Mouse (Mus musculus): ENCODE measurements around the gene Rsph3b.
"Not testable (repeated sequence)": the region's sequence is repeated elsewhere in the genome, so short reads cannot be mapped to it uniquely, and the experiment has no call there.

Gene Rsph3b

GRCm38 (mm10) chr17:6958881-6959280 is 10.4 kb upstream of the Rsph3b start:
- DNase-seq (ENCODE audit: low spot score): not testable (repeated sequence)

GRCm38 (mm10) chr17:6948769-6949228 is 317 bp upstream of the Rsph3b start:
- DNase-seq (ENCODE audit: low spot score): not testable (repeated sequence)

- DNase-seq (ENCODE audit: low spot score): not testable (repeated sequence)
Observed at GRCm38 (mm10) chr17:6947637-6947983, 872 bp downstream of the Rsph3b start.

GRCm38 (mm10) chr17:6942560-6942959 is 5.9 kb downstream of the Rsph3b start:
- not testable (repeated sequence) for DNase-seq (ENCODE audit: low spot score)

DNA sequence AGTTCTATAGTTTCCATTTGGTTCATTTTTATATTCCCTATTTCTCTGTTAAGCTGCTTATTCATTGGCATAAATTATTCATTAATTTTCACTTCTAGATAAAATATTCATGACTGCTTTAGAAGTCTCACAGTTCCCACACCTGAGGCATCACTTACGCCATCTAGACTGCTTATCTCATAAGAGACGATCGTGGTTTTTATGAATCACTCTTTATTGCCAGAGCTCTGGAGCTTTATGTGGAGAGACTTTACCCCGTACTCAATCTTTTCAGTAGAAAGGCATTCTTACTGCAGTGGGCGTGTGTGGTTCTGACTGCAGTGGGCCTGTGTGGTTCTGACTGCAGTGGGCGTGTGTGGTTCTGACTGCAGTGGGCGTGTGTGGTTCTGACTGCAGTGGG is 16.9 kb downstream of the Rsph3b start:
- DNase-seq (ENCODE audit: low spot score): not testable (repeated sequence)

GRCm38 (mm10) chr17:6920351-6920894 is 28.1 kb downstream of the Rsph3b start:
- DNase-seq (ENCODE audit: low spot score): not testable (repeated sequence)

GRCm38 (mm10) chr17:6919388-6919787 is 29.1 kb downstream of the Rsph3b start:
- DNase-seq (ENCODE audit: low spot score): not testable (repeated sequence)

- not testable (repeated sequence) for DNase-seq (ENCODE audit: low spot score)
Observed at GRCm38 (mm10) chr17:6915282-6915681, 33.2 kb downstream of the Rsph3b start.

- not testable (repeated sequence) for DNase-seq (ENCODE audit: low spot score)
Observed at GRCm38 (mm10) chr17:6914066-6914465, 34.4 kb downstream of the Rsph3b start.

- not testable (repeated sequence) for DNase-seq (ENCODE audit: low spot score)
Observed at GRCm38 (mm10) chr17:6900361-6900760, 48.1 kb downstream of the Rsph3b start.

- not testable (repeated sequence) for DNase-seq (ENCODE audit: low spot score)
Observed at GRCm38 (mm10) chr17:6897996-6898562, 50.4 kb downstream of the Rsph3b start.

- no peak for DNase-seq (ENCODE audit: low spot score)
Observed at GRCm38 (mm10) chr17:6896756-6897155, 51.7 kb downstream of the Rsph3b start.

DNA sequence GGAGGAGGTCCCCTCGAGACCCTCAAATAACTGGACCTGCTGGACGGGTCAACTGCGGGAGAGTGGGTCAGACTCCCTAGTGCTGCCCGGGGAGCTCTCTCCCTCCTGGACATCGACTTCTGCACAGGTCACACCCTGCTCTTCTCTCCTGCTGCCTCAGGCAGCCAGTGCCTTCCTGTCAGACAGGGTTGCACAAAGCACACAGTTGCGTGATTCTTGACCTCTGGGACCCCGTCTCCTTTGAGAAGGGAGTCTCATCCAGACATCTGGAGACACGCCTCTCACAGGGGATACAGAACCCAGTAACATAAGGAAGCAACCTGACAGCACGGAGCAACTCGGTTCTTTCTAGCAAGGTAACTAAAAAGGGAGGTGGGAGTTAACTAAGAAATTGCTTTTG is 55.1 kb downstream of the Rsph3b start:
- DNase-seq (ENCODE audit: low spot score): no peak

DNA sequence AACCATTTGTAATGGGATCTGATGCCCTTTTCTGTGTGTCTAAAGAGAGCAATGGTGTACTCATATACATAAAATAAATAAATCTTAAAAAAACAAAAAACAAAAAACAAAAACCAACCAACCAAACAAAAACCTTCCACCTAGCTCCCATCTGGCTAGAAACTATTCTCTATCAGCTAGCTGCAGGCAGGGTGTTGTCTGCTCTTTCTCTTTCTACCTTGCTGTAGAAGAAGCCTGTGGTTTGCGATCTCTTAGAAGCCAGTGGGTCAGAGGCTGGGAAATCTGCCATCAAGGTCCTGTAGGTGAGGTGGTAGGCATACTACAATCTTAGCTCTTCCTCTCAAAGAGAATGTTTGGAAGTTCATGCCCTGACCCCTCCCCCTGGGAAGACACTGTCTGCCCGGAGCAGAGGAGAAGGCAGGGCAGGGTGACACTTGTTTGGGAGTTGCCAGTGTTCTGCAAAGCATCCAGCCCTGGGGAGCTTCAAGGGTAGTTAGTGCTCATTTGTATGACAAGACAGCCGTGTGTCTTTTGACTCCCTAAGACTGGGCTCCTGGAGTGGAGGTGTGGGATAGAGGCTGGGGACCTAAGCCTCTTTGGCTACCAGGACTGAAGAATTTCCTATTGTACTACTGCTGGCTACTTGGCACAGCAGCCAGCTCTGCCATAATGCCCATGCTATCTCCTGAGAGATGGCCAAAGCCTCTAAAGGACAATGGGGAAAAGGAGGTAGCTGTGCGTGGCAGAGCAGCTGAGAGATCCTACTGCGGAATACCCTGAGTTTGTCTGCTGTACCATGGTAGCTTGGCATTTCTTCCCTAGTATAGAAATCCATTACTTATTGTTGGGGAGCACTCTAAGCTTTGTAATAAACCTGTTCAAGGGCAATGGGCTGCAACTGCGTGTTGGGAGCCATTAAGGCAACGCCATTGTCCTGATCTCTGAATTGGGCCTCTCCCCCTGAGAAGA is 56.2 kb downstream of the Rsph3b start:
- DNase-seq (ENCODE audit: low spot score): no peak

- DNase-seq (ENCODE audit: low spot score): no peak
Observed at GRCm38 (mm10) chr17:6886445-6886844, 62.0 kb downstream of the Rsph3b start.

GRCm38 (mm10) chr17:6884531-6884930 is 64.0 kb downstream of the Rsph3b start:
- DNase-seq (ENCODE audit: low spot score): no peak

GRCm38 (mm10) chr17:6881306-6881705 is 67.2 kb downstream of the Rsph3b start:
- no peak for DNase-seq (ENCODE audit: low spot score)

- no peak for DNase-seq (ENCODE audit: low spot score)
Observed at GRCm38 (mm10) chr17:6871421-6871820, 77.1 kb downstream of the Rsph3b start.

DNA sequence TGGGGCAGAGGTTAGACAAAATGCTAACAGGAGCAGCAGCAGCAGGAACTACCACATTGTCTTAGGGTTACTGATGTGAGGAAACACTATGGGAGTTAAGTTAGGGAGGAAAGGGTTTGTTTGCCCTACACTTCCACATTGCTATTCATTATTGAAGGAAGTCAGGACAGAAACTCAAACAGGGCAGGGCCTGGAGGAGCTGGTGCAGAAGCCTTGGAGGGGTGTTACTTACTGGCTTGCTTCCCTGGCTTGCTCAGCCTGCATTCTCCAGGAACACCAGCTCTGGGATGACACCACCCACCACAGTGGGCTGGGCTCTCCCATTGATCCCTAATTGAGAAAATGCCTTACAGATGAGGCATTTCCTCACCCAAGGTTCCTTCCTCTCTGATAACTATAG is 79.7 kb downstream of the Rsph3b start:
- no peak for DNase-seq (ENCODE audit: low spot score)

GRCm38 (mm10) chr17:6867740-6868139 is 80.7 kb downstream of the Rsph3b start:
- no peak for DNase-seq (ENCODE audit: low spot score)

DNA sequence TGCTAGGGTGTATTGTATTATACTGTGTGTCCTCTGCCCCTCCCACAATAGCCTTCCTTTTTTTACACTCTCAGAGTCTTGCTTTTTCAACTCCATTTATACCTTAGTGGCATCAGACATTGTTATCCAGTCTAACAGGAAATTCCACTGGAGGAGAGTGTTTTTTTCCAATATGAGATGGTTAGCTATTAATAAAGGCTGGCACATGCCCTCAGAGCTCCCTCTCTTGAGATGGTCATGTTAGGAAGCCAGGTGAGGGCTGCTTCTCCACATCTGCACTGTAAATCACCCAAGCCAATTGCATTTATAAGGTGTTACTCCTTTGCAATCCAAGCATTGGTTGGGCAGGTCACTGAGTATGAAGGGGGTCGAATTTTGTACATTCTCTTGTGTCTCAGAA is 81.9 kb downstream of the Rsph3b start:
- no peak for DNase-seq (ENCODE audit: low spot score)

DNA sequence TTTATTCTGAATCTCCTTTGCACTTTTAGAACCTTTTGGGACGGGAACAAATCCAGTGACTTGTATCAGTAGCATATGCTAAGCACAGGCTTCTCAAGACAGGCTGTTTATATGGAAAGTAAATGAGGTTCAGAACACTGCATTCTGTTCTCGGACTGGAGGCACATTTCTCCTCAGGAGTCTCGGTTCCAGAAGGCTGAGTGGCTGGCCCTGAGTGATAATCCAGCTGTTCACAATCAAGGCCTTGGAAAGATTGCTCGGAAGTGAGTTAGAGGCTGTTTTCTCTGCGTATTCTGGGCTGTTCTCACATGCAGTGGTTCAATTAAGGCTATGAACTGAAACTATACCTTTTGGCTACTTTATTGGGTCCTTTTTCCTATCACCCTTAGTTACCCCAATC is 82.9 kb downstream of the Rsph3b start:
- no peak for DNase-seq (ENCODE audit: low spot score)

DNA sequence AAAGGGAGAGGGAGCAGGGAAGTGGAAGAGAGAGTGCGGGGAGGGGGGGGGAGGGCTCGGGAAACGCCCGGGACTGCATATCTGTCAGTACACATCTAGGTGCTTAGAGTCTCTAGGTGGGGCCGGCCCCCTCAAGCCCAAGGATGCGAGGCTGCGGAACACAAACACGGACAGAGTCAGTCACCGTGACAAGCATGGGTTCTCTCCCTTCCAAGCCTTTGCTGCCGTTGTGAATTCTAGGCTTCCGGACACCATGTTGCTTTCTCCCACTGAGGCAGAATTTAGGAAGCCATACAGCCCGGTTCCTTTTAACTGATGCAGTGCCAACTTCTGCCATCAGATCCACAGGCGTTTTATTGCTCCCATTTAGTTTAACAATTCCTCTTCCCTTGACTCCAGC is 83.6 kb downstream of the Rsph3b start:
- no peak for DNase-seq (ENCODE audit: low spot score)
